Mouse (Mus musculus) Muller cell, postnatal 12 days (primary cell): Measurements from ENCODE around the gene Lyl1.

Source experiments
- DNase-seq: peaks from one replicate; pipeline ENCODE4 v3.0.0-alpha.2; 2015; ENCODE audit errors: inconsistent ontology term

Gene Lyl1

GRCm38 (mm10) chr8:84742171-84743053 lies 41.2 kb downstream of the Lyl1 start:
- peak; percentile 86 for DNase-seq

GRCm38 (mm10) chr8:84743054-84743415 lies 41.8 kb downstream of the Lyl1 start:
- no peak for DNase-seq

- peak; percentile 98 for DNase-seq
Measured at GRCm38 (mm10) chr8:84743517-84744420, 42.5 kb downstream of the Lyl1 start.

GRCm38 (mm10) chr8:84745032-84745925 lies 44.0 kb downstream of the Lyl1 start:
- no peak for DNase-seq

GRCm38 (mm10) chr8:84749519-84749918 lies 48.3 kb downstream of the Lyl1 start:
- DNase-seq, result peak; percentile 73

GRCm38 (mm10) chr8:84752734-84753582 lies 51.7 kb downstream of the Lyl1 start:
- peak; percentile 11 for DNase-seq
